Mouse (Mus musculus): Measurements from ENCODE around the gene Brsk2. TPM values are rescaled to one million over a fixed set of nuclear protein-coding genes. Genes with fewer than 3 reads are reported as not detected.

The Brsk2 gene
- polyA plus RNA-seq, 1 experiment from 2014 or later, result 0.28 TPM

GRCm38 (mm10) chr7:141951821-141952220 is 2.3 kb downstream of the Brsk2 start:
- Histone ChIP-seq H3K4me1 (ENCODE audit: control insufficient read depth, insufficient read depth, low read length) (0 out of 2 replicates have a peak, but pooled peaks cover 3% of the 10 kb centered on the region), H3K27me3 (ENCODE audit: control insufficient read depth, insufficient read depth, low read length) (peaks cover 80% of the 10 kb centered on the region), H3K9ac (ENCODE audit: low read length) (no peak overlapping the region), H3K36me3 (ENCODE audit: control insufficient read depth, insufficient read depth) (no peaks in the 10 kb centered on the region), H3K27ac (ENCODE audit: low read length) (no peak overlapping the region), H3K4me2 (ENCODE audit: low read depth, low read length) (no peak overlapping the region), H3K4me3 (ENCODE audit: low read length) (no peak overlapping the region), H3K9me3 (replicated peaks; ENCODE audit: control insufficient read depth, low read length) (peaks cover 5% of the 10 kb centered on the region)
- WGBS, result 82% methylated on average over 4 of the region's 4 CpGs
- ATAC-seq (replicated peaks; ENCODE audit: extremely low read depth, insufficient read depth, low FRiP score), result no peak

GRCm38 (mm10) chr7:141952920-141953319 is 3.4 kb downstream of the Brsk2 start:
- Histone ChIP-seq H3K27ac (ENCODE audit: low read length) (no peak overlapping the region), H3K27me3 (ENCODE audit: control insufficient read depth, insufficient read depth, low read length) (peaks cover 75% of the 10 kb centered on the region), H3K9me3 (replicated peaks; ENCODE audit: control insufficient read depth, low read length) (peaks cover 5% of the 10 kb centered on the region), H3K4me1 (ENCODE audit: control insufficient read depth, insufficient read depth, low read length) (0 out of 2 replicates have a peak, but pooled peaks cover 3% of the 10 kb centered on the region), H3K9ac (ENCODE audit: low read length) (no peak overlapping the region), H3K4me2 (ENCODE audit: low read depth, low read length) (no peak overlapping the region), H3K4me3 (ENCODE audit: low read length) (no peak overlapping the region), H3K36me3 (ENCODE audit: control insufficient read depth, insufficient read depth) (no peaks in the 10 kb centered on the region)
- whole genome bisulfite sequencing, result 60% methylated on average over 4 of the region's 4 CpGs
- no peak for ATAC-seq (replicated peaks; ENCODE audit: extremely low read depth, insufficient read depth, low FRiP score)

GRCm38 (mm10) chr7:141953616-141954015 is 4.1 kb downstream of the Brsk2 start:
- WGBS, result 62% methylated on average over 6 of the region's 6 CpGs
- Histone ChIP-seq H3K4me1 (ENCODE audit: control insufficient read depth, insufficient read depth, low read length) (0 out of 2 replicates have a peak, but pooled peaks cover 3% of the 10 kb centered on the region), H3K27me3 (ENCODE audit: control insufficient read depth, insufficient read depth, low read length) (peaks cover 70% of the 10 kb centered on the region)

GRCm38 (mm10) chr7:141955565-141956173 is 6.1 kb downstream of the Brsk2 start:
- 64% methylated on average over 5 of the region's 5 CpGs for WGBS
- H3K4me1 ChIP-seq (ENCODE audit: control insufficient read depth, insufficient read depth, low read length), result no peaks in the 10 kb centered on the region
- peaks cover 57% of the 10 kb centered on the region for H3K27me3 ChIP-seq (ENCODE audit: control insufficient read depth, insufficient read depth, low read length)
- H3K4me2 ChIP-seq (ENCODE audit: low read depth, low read length), result no peak overlapping the region
- no peaks in the 10 kb centered on the region for H3K36me3 ChIP-seq (ENCODE audit: control insufficient read depth, insufficient read depth)
- no peak for ATAC-seq (replicated peaks; ENCODE audit: extremely low read depth, insufficient read depth, low FRiP score)
- no peak overlapping the region for H3K27ac ChIP-seq (ENCODE audit: low read length)
- peaks cover 5% of the 10 kb centered on the region for H3K9me3 ChIP-seq (replicated peaks; ENCODE audit: control insufficient read depth, low read length)
- H3K4me3 ChIP-seq (ENCODE audit: low read length), result no peak overlapping the region
- H3K9ac ChIP-seq (ENCODE audit: low read length), result no peak overlapping the region

More at GRCm38 (mm10) chr7:141953616-141954015, 4.1 kb downstream of the Brsk2 start:
- Histone ChIP-seq H3K27ac (ENCODE audit: low read length) (no peak overlapping the region), H3K9me3 (replicated peaks; ENCODE audit: control insufficient read depth, low read length) (peaks cover 5% of the 10 kb centered on the region), H3K4me2 (ENCODE audit: low read depth, low read length) (no peak overlapping the region), H3K9ac (ENCODE audit: low read length) (no peak overlapping the region), H3K36me3 (ENCODE audit: control insufficient read depth, insufficient read depth) (no peaks in the 10 kb centered on the region), H3K4me3 (ENCODE audit: low read length) (no peak overlapping the region)
- ATAC-seq (replicated peaks; ENCODE audit: extremely low read depth, insufficient read depth, low FRiP score), result no peak

GRCm38 (mm10) chr7:141956174-141956566 is 6.6 kb downstream of the Brsk2 start:
- Histone ChIP-seq H3K4me3 (ENCODE audit: low read length) (no peak overlapping the region), H3K9me3 (replicated peaks; ENCODE audit: control insufficient read depth, low read length) (peaks cover 5% of the 10 kb centered on the region), H3K36me3 (ENCODE audit: control insufficient read depth, insufficient read depth) (no peaks in the 10 kb centered on the region), H3K9ac (ENCODE audit: low read length) (no peak overlapping the region), H3K4me1 (ENCODE audit: control insufficient read depth, insufficient read depth, low read length) (no peaks in the 10 kb centered on the region), H3K27ac (ENCODE audit: low read length) (no peak overlapping the region), H3K4me2 (ENCODE audit: low read depth, low read length) (no peak overlapping the region), H3K27me3 (ENCODE audit: control insufficient read depth, insufficient read depth, low read length) (peaks cover 52% of the 10 kb centered on the region)
- no peak for ATAC-seq (replicated peaks; ENCODE audit: extremely low read depth, insufficient read depth, low FRiP score)
- 69% methylated on average over 8 of the region's 8 CpGs for WGBS

- H3K4me1 ChIP-seq (ENCODE audit: control insufficient read depth, insufficient read depth, low read length), result no peaks in the 10 kb centered on the region
- no peaks in the 10 kb centered on the region for H3K9me3 ChIP-seq (replicated peaks; ENCODE audit: control insufficient read depth, low read length)
- H3K27me3 ChIP-seq (ENCODE audit: control insufficient read depth, insufficient read depth, low read length), result peaks cover 38% of the 10 kb centered on the region
- 76% methylated on average over 4 of the region's 4 CpGs for WGBS
- H3K4me3 ChIP-seq (ENCODE audit: low read length), result no peak overlapping the region
- no peak overlapping the region for H3K9ac ChIP-seq (ENCODE audit: low read length)
- H3K36me3 ChIP-seq (ENCODE audit: control insufficient read depth, insufficient read depth), result no peaks in the 10 kb centered on the region
- no peak for ATAC-seq (replicated peaks; ENCODE audit: extremely low read depth, insufficient read depth, low FRiP score)
- no peak overlapping the region for H3K4me2 ChIP-seq (ENCODE audit: low read depth, low read length)
- H3K27ac ChIP-seq (ENCODE audit: low read length), result no peak overlapping the region
Measured at GRCm38 (mm10) chr7:141957524-141958051, 8.0 kb downstream of the Brsk2 start.

- peaks cover 32% of the 10 kb centered on the region for H3K27me3 ChIP-seq (ENCODE audit: control insufficient read depth, insufficient read depth, low read length)
- WGBS, result 69% methylated on average over 2 of the region's 2 CpGs
Measured at GRCm38 (mm10) chr7:141958211-141958610, 8.7 kb downstream of the Brsk2 start.

GRCm38 (mm10) chr7:141959133-141959532 is 9.6 kb downstream of the Brsk2 start:
- no peak overlapping the region for H3K9ac ChIP-seq (ENCODE audit: low read length)
- no peaks in the 10 kb centered on the region for H3K36me3 ChIP-seq (ENCODE audit: control insufficient read depth, insufficient read depth)
- H3K27me3 ChIP-seq (ENCODE audit: control insufficient read depth, insufficient read depth, low read length), result peaks cover 24% of the 10 kb centered on the region
- H3K4me3 ChIP-seq (ENCODE audit: low read length), result no peak overlapping the region
- ATAC-seq (replicated peaks; ENCODE audit: extremely low read depth, insufficient read depth, low FRiP score), result no peak
- WGBS, result 53% methylated on average over 1 of the region's 1 CpGs
- no peaks in the 10 kb centered on the region for H3K4me1 ChIP-seq (ENCODE audit: control insufficient read depth, insufficient read depth, low read length)
- H3K4me2 ChIP-seq (ENCODE audit: low read depth, low read length), result no peak overlapping the region
- no peak overlapping the region for H3K27ac ChIP-seq (ENCODE audit: low read length)
- H3K9me3 ChIP-seq (replicated peaks; ENCODE audit: control insufficient read depth, low read length), result no peaks in the 10 kb centered on the region

More at GRCm38 (mm10) chr7:141958211-141958610, 8.7 kb downstream of the Brsk2 start:
- Histone ChIP-seq H3K9ac (ENCODE audit: low read length) (no peak overlapping the region), H3K36me3 (ENCODE audit: control insufficient read depth, insufficient read depth) (no peaks in the 10 kb centered on the region), H3K9me3 (replicated peaks; ENCODE audit: control insufficient read depth, low read length) (no peaks in the 10 kb centered on the region), H3K27ac (ENCODE audit: low read length) (no peak overlapping the region), H3K4me3 (ENCODE audit: low read length) (no peak overlapping the region), H3K4me1 (ENCODE audit: control insufficient read depth, insufficient read depth, low read length) (no peaks in the 10 kb centered on the region), H3K4me2 (ENCODE audit: low read depth, low read length) (no peak overlapping the region)
- no peak for ATAC-seq (replicated peaks; ENCODE audit: extremely low read depth, insufficient read depth, low FRiP score)

- no peaks in the 10 kb centered on the region for H3K36me3 ChIP-seq (ENCODE audit: control insufficient read depth, insufficient read depth)
- no peak for ATAC-seq (replicated peaks; ENCODE audit: extremely low read depth, insufficient read depth, low FRiP score)
- 77% methylated on average over 2 of the region's 2 CpGs for WGBS
- no peak overlapping the region for H3K4me3 ChIP-seq (ENCODE audit: low read length)
- no peak overlapping the region for H3K27ac ChIP-seq (ENCODE audit: low read length)
- H3K9ac ChIP-seq (ENCODE audit: low read length), result no peak overlapping the region
- H3K27me3 ChIP-seq (ENCODE audit: control insufficient read depth, insufficient read depth, low read length), result peaks cover 12% of the 10 kb centered on the region
- no peaks in the 10 kb centered on the region for H3K9me3 ChIP-seq (replicated peaks; ENCODE audit: control insufficient read depth, low read length)
- no peaks in the 10 kb centered on the region for H3K4me1 ChIP-seq (ENCODE audit: control insufficient read depth, insufficient read depth, low read length)
- no peak overlapping the region for H3K4me2 ChIP-seq (ENCODE audit: low read depth, low read length)
Measured at GRCm38 (mm10) chr7:141960926-141961325, 11.4 kb downstream of the Brsk2 start.

Measured in heart, embryonic 16.5 days (tissue).